Mouse (Mus musculus) lung, postnatal 4 days (tissue): ENCODE measurements around the gene St3gal3.

Experiments used
- DNase-seq, 2 experiments: peaks; one replicate each; pipeline ENCODE4 v3.0.0; 2021

Gene St3gal3

GRCm38 (mm10) chr4:117981518-117981917 is 153.2 kb downstream of the St3gal3 start:
- DNase-seq, result no peak

GRCm38 (mm10) chr4:117980161-117980560 is 154.6 kb downstream of the St3gal3 start:
- no peak for DNase-seq

DNA sequence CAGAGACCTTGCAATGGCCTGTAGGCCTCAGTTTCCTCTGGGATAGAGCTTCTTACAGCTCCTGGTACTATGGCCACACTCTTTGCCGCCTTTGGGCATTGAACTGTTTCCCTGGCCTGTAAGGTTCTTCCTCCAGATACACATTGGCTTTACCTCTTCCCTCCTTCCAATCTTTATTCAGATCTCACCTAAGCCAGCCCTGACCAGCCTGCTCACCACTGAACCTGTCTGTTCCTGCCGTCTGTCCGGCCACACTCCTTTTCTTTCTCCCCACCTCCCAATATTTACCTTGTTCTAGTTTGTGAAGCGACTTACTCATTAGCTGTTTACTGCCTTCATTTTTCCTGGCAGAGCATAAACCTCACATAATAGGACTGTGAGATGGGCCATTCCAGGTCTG is 155.5 kb downstream of the St3gal3 start:
- DNase-seq, result no peak

DNA sequence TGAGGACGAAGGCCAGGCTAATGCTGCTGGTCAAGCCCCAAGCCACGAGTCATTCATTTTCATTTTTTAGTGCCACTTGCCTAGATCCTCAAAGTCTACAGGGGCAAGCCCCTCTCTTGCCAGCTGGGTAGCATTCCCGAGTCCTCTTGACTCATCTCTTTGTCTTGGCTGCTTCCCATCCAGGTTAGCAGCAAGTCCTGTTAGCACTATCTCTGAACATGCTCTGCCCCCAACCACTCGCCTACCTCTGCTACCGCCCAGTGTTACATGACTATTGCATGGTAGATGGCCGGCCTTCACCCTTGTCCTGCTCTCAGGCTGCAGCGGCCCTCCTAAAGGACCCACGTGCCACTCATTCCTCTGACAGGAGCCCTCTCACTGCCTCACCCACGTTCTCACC is 156.4 kb downstream of the St3gal3 start:
- DNase-seq, result no peak

DNA sequence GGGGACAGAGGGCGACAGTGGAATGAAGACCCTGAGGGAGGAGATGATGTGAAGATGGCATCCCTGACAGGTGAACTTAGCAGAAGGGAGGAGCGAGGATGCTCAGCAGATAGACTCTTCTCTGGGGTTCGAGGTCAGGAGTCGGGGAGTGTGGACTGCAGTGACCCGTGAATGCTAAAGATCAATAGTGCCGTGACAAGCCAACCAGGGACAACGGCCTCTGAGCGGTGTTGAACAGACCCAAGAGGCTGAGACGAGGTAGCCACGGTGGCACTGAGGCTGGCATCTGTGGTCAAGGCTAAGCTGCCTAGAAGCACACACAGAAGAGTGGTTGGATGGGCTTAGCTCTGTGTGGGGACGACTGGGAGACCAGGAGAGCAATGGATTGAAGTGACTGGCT is 156.9 kb downstream of the St3gal3 start:
- DNase-seq, result no peak

GRCm38 (mm10) chr4:117977371-117977770 is 157.3 kb downstream of the St3gal3 start:
- no peak for DNase-seq

- DNase-seq, result no peak
Measured at GRCm38 (mm10) chr4:117975820-117976219, 158.9 kb downstream of the St3gal3 start.

DNA sequence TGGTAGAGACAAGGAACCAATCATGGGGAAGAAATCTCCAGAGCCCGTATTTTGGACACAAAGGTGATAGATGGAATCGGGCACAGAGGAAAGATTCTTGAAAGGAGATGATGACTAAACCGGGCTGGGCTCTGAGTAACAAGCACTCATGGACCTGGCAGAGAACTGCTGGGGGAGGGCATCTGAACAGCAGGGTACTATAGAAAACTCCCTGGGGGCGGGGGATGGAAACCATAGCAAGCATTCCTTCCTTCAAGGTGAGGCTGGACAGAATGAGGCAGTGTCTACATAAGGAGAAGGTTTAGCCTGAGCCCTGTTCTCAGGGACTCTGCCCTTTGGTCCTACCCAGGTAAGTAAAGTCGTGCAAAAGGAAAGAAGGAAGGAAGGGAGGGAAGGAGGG is 160.0 kb downstream of the St3gal3 start:
- peak; percentile 21 to 52 for DNase-seq

DNA sequence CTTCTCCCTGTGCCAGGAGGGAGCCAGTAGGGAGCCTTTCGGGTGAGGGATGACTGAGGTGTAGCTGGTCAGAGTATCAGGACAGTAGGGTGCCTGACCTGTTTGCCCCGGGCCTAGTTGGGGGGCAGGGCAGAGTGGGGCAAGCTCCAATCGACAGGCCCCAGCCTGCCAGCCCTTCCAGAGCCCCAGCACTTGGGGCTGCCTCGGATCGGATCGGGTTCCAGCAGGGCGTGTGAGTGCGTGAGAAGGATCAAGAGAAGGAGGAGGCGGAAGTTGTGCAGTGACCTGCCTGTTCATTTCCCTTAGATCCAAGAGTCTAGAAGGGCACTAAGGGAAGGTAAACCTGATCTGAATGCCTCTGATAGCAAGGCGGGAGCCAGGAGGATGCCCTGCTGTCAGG is 161.7 kb downstream of the St3gal3 start:
- no peak for DNase-seq

GRCm38 (mm10) chr4:117964346-117965025 is 170.2 kb downstream of the St3gal3 start:
- DNase-seq, result no peak

DNA sequence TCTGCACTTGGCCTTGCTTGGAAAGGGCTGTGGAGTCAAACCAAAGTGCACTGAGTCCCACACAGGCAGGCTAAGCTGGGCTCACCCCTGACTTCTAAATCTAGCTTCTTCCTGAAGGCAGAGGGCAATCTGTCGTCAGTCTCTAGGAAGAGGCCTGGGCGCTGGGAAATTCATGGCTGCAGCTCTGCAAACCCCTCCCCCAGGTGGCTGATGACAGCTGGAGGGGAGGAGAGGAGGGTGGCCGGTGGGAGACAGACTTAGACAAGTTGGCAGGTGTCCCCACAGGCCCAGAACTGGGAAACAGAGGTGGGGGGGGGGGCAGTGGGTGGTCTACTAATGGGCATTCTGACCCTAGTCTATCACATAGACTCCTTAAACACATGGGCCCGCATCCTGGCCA is 177.2 kb downstream of the St3gal3 start:
- no peak for DNase-seq

DNA sequence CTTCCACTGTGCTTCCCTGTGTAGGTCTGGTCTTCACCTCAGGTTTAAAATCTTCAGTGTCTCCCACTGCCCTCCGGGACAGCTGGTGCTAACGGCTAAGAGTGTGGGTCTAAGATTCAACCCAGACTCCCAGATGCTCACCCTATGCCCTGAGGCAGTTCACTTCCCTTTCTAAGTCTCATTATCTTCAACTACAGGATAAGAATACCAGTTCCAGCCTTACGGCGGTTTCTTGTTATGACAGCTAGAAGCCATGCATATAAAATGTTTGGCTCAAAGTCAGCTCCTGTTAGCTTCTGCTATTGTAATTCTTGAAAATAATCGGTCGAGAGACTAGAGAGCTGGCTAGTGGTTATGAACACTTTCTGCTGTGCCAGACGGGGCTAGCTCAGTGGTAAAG is 187.2 kb downstream of the St3gal3 start:
- DNase-seq, result no peak

- DNase-seq, result no peak
Measured at GRCm38 (mm10) chr4:117946639-117947305, 187.9 kb downstream of the St3gal3 start.

GRCm38 (mm10) chr4:117943317-117943716 is 191.4 kb downstream of the St3gal3 start:
- DNase-seq, result no peak

DNA sequence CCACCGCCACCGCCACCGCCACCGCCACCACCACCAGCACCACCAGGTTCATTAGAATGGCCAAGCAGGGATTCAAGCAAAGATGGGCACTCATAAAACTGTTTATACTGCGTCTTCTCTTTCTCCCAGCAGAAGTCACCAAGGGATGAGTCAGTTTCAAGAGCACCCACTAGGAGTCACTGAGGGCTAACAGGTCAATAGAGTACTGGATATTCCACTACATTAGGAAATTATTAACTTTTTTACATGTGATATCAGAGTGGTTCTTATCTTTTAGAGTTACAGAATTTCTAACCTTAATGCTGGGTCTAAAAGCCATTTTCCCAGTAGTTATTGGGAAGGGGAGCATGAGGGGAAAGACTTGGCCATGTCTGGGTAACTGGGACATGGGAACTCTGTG is 197.8 kb downstream of the St3gal3 start:
- no peak for DNase-seq

DNA sequence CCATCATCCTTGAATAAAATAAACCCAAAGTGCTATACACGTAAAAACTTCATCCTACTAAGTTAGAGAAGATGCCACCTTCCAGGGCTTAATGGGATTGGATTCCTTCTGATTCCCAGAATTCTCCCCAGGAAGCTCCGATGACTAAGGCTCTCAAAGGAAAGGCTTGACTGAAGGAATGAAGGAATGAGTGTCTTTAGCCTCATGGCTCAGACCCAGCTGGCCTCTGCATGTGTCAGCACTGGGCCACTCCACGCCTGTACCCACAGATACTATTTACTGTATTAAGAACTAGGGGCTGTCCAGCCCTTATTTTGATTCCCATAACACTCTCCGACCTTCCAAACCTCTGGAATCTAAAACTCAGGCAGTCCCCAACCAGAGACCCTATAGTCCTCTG is 200.6 kb downstream of the St3gal3 start:
- no peak for DNase-seq

DNA sequence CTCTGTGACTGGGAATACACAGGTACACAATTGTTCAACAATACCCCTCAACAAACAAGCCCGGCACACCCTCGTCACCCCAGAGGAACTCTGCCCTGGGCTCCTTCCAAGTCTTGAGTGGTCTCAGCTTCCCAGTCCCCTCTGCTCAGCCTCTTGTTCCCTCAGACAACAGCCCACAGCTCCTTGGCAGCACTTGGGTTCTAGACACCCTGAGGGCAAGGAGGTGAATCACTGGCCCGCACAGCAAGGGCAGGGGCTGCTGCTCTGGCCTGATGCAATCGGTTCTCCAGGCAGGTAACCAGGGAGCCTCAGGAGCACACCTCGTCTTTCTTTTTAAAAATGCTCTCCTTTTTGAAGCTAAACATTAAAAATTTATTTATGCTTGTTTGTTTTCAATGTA is 201.5 kb downstream of the St3gal3 start:
- DNase-seq, result peak; percentile 33 to 61

DNA sequence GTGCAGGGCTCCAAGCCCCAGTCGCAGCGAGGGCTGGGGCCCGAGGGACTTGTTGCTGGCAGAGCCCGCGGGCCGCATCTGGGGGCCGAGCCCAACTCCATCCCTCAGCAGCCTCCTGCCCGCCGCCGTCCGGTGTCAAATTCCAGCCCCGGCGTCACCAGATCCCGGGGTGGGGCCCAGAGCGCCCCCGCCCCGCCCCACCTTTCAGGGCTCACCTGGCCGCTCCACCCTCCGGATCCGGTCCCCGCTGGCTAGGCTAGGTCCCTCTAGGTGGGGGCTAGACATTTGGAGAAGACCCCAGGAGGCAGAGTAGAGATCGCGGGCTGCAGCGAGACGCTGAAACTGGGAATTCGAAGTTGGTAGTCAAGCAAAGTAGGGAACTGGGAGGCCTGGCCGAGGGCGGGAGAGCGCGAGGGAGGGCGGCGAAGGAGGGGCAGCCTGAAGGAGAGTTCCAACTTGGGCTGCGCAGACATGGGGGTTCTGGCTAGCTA is 205.3 kb downstream of the St3gal3 start, which contains the start of gene Artn:
Gene Artn, minus strand, starts transcription at position 373 of the 491 bp plus-strand sequence.
- DNase-seq, result peak; percentile 59 to 73

DNA sequence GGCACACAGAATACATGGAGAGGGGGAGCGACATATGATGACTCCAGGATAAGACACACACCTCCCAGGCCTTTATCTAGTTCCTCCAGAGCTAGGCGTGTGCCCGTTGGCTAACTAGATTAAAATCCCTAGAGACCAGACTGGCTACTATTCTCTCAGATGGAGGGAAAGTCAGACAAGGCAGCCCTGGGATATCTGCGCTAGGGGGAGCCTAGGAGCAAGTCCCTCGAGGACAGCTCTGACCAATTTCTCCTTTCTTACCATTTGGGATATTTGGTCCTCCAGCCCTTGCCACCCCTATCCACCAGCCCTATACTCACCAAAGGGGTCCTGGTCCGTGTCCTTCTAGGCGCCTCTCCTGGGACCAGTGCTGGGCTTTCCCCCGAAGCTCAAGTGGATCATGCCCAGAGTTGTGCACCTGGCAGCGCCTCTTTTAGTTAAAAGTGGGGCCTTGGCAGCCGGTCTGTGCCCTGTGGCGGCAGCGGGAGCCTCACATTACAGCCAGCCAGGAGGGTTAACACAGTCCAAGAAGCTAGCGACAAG is 205.9 kb downstream of the St3gal3 start:
- peak; percentile 61 to 71 for DNase-seq

- peak; percentile 27 to 36 for DNase-seq
Measured at GRCm38 (mm10) chr4:117928234-117928633, 206.5 kb downstream of the St3gal3 start.

DNA sequence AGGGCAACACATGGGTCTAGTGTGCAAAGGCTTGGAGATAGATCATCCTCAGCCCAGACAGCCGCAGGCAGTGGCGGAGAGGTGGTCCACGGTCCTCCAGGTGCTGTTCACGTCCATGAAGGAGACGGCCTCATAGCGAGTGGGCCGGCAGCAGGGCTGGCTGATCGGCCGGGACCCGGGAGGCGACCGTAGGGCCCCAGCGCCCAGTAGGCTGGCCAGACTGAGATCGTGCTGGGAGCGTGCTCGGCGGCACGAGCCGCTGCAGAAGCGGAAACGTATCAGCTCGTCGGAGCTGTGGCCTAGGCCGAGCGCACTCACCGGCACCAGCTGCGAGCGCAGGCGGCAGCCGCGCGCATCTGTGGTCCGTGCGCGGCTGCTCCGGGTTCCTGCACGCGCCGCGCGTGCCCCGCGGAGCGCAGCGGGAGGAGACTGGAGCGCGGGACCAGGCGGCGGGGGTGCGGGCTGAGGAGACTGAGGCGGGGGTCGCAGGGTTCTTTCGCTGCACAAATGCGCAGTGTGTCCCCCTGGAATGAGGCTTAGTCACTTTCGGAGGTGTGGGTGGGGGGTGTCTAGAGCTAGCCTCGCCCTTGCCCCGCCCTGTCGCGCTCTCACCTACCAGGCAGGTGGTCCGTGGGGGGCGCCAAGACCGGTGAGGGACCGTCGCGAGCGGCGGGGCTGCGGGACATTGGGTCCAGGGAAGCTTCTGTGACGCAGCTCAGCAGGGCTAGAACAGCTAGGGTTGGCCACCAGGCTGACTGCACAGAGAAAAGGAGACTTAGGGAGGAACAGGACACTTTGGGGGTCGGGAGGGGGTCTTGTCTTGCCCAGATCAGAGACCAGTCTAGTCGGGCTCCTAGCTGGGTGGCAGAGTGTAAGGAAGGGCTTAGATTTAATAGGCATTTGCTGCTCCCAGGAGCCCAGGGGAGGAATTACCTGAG is 207.9 kb downstream of the St3gal3 start:
- DNase-seq, result peak; percentile 45 to 73

DNA sequence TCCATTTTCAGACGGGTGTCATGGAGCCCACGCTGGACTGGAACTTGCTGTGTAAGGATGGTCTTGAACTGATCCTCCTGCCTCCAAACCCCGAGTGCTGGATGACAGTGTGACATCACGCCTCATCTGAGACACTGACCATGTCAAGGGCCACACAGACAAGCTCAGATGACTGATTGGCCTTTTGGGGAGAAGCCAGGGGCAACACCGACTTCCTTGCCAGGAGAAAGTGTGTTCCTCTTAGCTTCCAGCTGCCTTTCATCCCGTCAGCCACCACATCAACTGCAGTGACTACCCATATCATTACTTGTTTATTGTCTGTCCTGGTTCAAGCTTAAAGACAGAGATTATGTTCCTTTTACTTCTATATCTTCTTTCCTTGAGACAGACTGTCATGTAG is 209.8 kb downstream of the St3gal3 start:
- DNase-seq, result peak in 1 of 2 experiments; percentile 69

DNA sequence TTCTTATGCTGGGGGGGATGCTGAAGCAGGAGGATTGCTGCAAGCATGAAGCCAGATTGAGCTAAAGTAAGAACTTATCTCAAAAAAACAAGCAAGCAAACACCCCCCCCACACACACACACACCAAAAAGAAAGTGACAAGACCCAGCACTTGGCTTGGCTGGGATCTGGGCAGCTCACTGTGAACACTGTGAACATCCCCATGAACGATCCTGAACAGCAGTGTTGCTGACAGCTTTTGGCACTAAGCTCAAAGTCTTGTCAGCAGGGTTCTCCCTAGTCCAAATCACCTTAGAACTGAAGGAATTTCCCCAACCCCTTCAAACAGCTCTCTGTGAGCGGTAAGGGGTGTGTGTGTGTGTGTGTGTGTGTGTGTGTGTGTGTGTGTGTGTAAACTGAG is 211.3 kb downstream of the St3gal3 start:
- DNase-seq, result peak in 1 of 2 experiments; percentile 16
